Mouse (Mus musculus) embryonic facial prominence, embryonic 14.5 days (tissue): ENCODE data around the gene Il15ra. TPM values are rescaled to one million over a fixed set of nuclear protein-coding genes. Genes with fewer than 3 reads are reported as not detected.

ENCODE experiments used
- ATAC-seq: fragments of 200-750 bp; cut with Nextera tagmentation; 2 replicates; pipeline ENCODE4 v1.8.0; 2017; ENCODE audit warnings: low read depth, moderate number of reproducible peaks, moderate TSS enrichment
- DNase-seq: peaks from one replicate; pipeline ENCODE4 v3.0.0-alpha.2; 2015; ENCODE audit warnings: low spot score
- H3K27ac ChIP-seq: fragments of 300-500 bp; sonication (generic); replicated peaks from 2 replicates; pipeline ENCODE4 v1.5.1; 2014; ENCODE audit warnings: low read depth, mild to moderate bottlenecking, low read length, moderate library complexity
- H3K27me3 ChIP-seq: fragments of 300-500 bp; sonication (generic); replicated peaks from 2 replicates; pipeline ENCODE4 v1.6.1; 2014; ENCODE audit warnings: low read length; ENCODE audit not compliant: control insufficient read depth, insufficient read depth
- H3K36me3 ChIP-seq: fragments of 300-500 bp; sonication (generic); 2 replicates; pipeline ENCODE4 v1.6.1; 2014; ENCODE audit warnings: low read length, mixed read lengths; ENCODE audit not compliant: control insufficient read depth, insufficient read depth
- H3K4me1 ChIP-seq: fragments of 300-500 bp; sonication (generic); 2 replicates; pipeline ENCODE4 v1.6.1; 2014; ENCODE audit warnings: antibody characterized with exemption, low read length; ENCODE audit not compliant: control insufficient read depth, insufficient read depth
- H3K4me2 ChIP-seq: fragments of 300-500 bp; sonication (generic); 2 replicates; pipeline ENCODE4 v1.6.1; 2014; ENCODE audit warnings: low read depth, mild to moderate bottlenecking, low read length, moderate library complexity, mixed read lengths
- H3K4me3 ChIP-seq: fragments of 300-500 bp; sonication (generic); 2 replicates; pipeline ENCODE4 v1.5.1; 2014; ENCODE audit warnings: low read depth, mild to moderate bottlenecking, low read length
- H3K9ac ChIP-seq: fragments of 300-500 bp; sonication (generic); 2 replicates; pipeline ENCODE4 v1.6.1; 2014; ENCODE audit warnings: low read depth, mild to moderate bottlenecking, low read length, moderate library complexity, mixed read lengths
- H3K9me3 ChIP-seq: fragments of 300-500 bp; sonication (generic); 2 replicates; pipeline ENCODE4 v1.6.1; 2016; ENCODE audit warnings: low read length; ENCODE audit not compliant: control insufficient read depth
- WGBS: fragments of 180-500 bp; shearing (Covaris S2); extraction: QIAGEN DNeasy Blood & Tissue Kit; methylation state at CpG from one replicate; pipeline ENCODE4 v1.1.7; 2014; 5-methylcytosine and 5-hydroxymethylcytosine counted together
- polyA plus RNA-seq: library from polyadenylated mRNA; unstranded; fragments of >200 nt; fragmentation: Nextera tagmentation; extraction: Ambion mirVana; gene quantifications from 2 replicates; pipeline ENCODE4 v1.2.1, GENCODE M21; 2014

The Il15ra gene
- polyA plus RNA-seq, 1 experiment from 2014 or later, result 3.5 TPM

- ATAC-seq (no peak), DNase-seq (no peak)
- no peak overlapping the region for H3K4me2 ChIP-seq
- H3K27me3 ChIP-seq, result no peaks in the 10 kb centered on the region
- no peak overlapping the region for H3K4me3 ChIP-seq
- no peak overlapping the region for H3K9ac ChIP-seq
- 89% methylated on average over 3 of the region's 3 CpGs for WGBS
- no peaks in the 10 kb centered on the region for H3K9me3 ChIP-seq
- no peak overlapping the region for H3K27ac ChIP-seq
- H3K36me3 ChIP-seq, result no peaks in the 10 kb centered on the region
- H3K4me1 ChIP-seq, result no peaks in the 10 kb centered on the region; the same call in 1 of the 2 replicates
Observed at GRCm38 (mm10) chr2:11665326-11665725, 39.8 kb upstream of the Il15ra start.

- Histone ChIP-seq H3K36me3 (no peaks in the 10 kb centered on the region), H3K4me2 (no peak overlapping the region), H3K9ac (no peak overlapping the region), H3K27me3 (no peaks in the 10 kb centered on the region), H3K27ac (no peak overlapping the region), H3K9me3 (0 out of 2 replicates have a peak, but pooled peaks cover 3% of the 10 kb centered on the region), H3K4me3 (no peak overlapping the region), H3K4me1 (no peaks in the 10 kb centered on the region)
- whole genome bisulfite sequencing, result 24% methylated on average over 3 of the region's 3 CpGs
- no peak for DNase-seq
- no peak for ATAC-seq
Observed at GRCm38 (mm10) chr2:11672144-11672543, 32.9 kb upstream of the Il15ra start.

DNA sequence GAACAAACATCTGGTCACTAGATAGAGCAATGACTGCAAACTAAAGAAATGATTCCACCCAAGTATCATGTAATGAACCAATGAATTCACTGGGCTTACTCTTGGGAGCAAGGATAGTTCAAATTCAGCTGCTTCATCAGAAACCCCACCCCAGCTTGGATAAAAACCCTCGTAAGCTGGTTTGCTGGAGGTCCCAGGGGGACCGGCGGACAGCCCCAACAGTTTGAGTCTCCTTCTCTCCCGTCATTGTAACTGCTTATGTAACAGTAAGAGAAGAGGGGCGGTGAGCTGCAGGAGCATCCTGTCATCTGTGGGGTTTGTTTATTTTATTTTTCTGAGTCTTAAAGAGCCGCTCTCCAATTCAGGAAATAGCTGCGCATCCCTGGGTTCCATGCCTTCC is 25.5 kb upstream of the Il15ra start:
- H3K9me3 ChIP-seq, result no peaks in the 10 kb centered on the region
- H3K9ac ChIP-seq, result no peak overlapping the region
- H3K4me2 ChIP-seq, result no peak overlapping the region
- H3K27me3 ChIP-seq, result no peaks in the 10 kb centered on the region
- H3K27ac ChIP-seq, result no peak overlapping the region
- no peak overlapping the region for H3K4me3 ChIP-seq
- H3K4me1 ChIP-seq, result no peaks in the 10 kb centered on the region
- DNase-seq, result no peak
- no peaks in the 10 kb centered on the region for H3K36me3 ChIP-seq
- ATAC-seq, result no peak
- WGBS, result 58% methylated on average over 7 of the region's 7 CpGs

GRCm38 (mm10) chr2:11682712-11683111 is 22.4 kb upstream of the Il15ra start:
- Histone ChIP-seq H3K9me3 (no peaks in the 10 kb centered on the region), H3K9ac (no peak overlapping the region), H3K27me3 (no peaks in the 10 kb centered on the region), H3K4me3 (no peak overlapping the region), H3K36me3 (no peaks in the 10 kb centered on the region), H3K4me2 (no peak overlapping the region), H3K27ac (no peak overlapping the region), H3K4me1 (no peaks in the 10 kb centered on the region)
- ATAC-seq (no peak), DNase-seq (no peak)
- WGBS, result 71% methylated on average over 4 of the region's 4 CpGs

- 78% methylated on average over 4 of the region's 4 CpGs for WGBS
- H3K9me3 ChIP-seq, result no peaks in the 10 kb centered on the region
- H3K4me1 ChIP-seq, result no peaks in the 10 kb centered on the region
- no peaks in the 10 kb centered on the region for H3K36me3 ChIP-seq
- DNase-seq, result no peak
- no peak overlapping the region for H3K9ac ChIP-seq
- no peak for ATAC-seq
- H3K27me3 ChIP-seq, result no peaks in the 10 kb centered on the region
- no peak overlapping the region for H3K4me2 ChIP-seq
- H3K27ac ChIP-seq, result no peak overlapping the region
- no peak overlapping the region for H3K4me3 ChIP-seq
Observed at GRCm38 (mm10) chr2:11686512-11686911, 18.6 kb upstream of the Il15ra start.

GRCm38 (mm10) chr2:11687436-11687835 is 17.7 kb upstream of the Il15ra start:
- H3K9me3 ChIP-seq, result no peaks in the 10 kb centered on the region
- WGBS, result 17% methylated on average over 3 of the region's 3 CpGs
- H3K36me3 ChIP-seq, result no peaks in the 10 kb centered on the region
- H3K4me3 ChIP-seq, result no peak overlapping the region
- no peak overlapping the region for H3K4me2 ChIP-seq
- peak; percentile 50 for DNase-seq
- no peak overlapping the region for H3K9ac ChIP-seq
- ATAC-seq, result no peak
- no peaks in the 10 kb centered on the region for H3K4me1 ChIP-seq
- H3K27me3 ChIP-seq, result no peaks in the 10 kb centered on the region
- H3K27ac ChIP-seq, result no peak overlapping the region

- no peak for DNase-seq
- Histone ChIP-seq H3K4me1 (no peaks in the 10 kb centered on the region), H3K36me3 (no peaks in the 10 kb centered on the region), H3K9ac (no peak overlapping the region), H3K4me2 (no peak overlapping the region), H3K9me3 (no peaks in the 10 kb centered on the region), H3K4me3 (no peak overlapping the region), H3K27me3 (no peaks in the 10 kb centered on the region), H3K27ac (no peak overlapping the region)
- ATAC-seq, result no peak
- 74% methylated on average over 8 of the region's 8 CpGs for WGBS
Observed at GRCm38 (mm10) chr2:11690201-11690890, 14.7 kb upstream of the Il15ra start.

DNA sequence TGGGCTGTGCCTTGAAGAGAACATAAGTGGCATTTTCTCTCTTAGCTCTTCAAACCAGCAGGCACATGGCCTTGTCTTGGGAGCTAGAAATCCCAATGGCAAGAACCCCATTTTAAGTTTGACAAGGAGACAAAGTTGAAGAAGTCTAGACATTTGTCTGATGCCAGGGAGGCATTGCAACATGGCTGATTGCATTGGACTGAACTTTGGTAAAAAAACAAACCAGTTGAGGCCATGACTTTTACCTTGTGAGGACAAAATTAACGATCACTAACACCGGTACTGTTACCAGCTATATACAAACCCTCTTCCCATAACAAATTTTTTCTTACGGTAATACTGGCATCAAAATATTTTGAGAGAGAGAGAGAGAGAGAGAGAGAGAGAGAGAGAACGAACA is 11.7 kb upstream of the Il15ra start:
- Histone ChIP-seq H3K9ac (no peak overlapping the region), H3K4me1 (no peaks in the 10 kb centered on the region), H3K36me3 (no peaks in the 10 kb centered on the region), H3K9me3 (no peaks in the 10 kb centered on the region), H3K4me2 (no peak overlapping the region), H3K27me3 (no peaks in the 10 kb centered on the region), H3K27ac (no peak overlapping the region), H3K4me3 (no peak overlapping the region)
- DNase-seq (no peak), ATAC-seq (no peak)
- 84% methylated on average over 4 of the region's 4 CpGs for WGBS

GRCm38 (mm10) chr2:11694104-11694503 is 11.0 kb upstream of the Il15ra start:
- Histone ChIP-seq H3K4me2 (no peak overlapping the region), H3K36me3 (no peaks in the 10 kb centered on the region), H3K27ac (no peak overlapping the region), H3K27me3 (no peaks in the 10 kb centered on the region), H3K9me3 (no peaks in the 10 kb centered on the region), H3K4me3 (no peak overlapping the region), H3K4me1 (no peaks in the 10 kb centered on the region), H3K9ac (no peak overlapping the region)
- WGBS, result 64% methylated on average over 2 of the region's 2 CpGs
- no peak for DNase-seq
- ATAC-seq, result no peak
